Mouse (Mus musculus) mouse embryonic stem cell (cell line): Measurements from ENCODE around the gene Kit.

Experiments used
- in situ Hi-C, 2 experiments: fragments of 300-500 bp; cut with MboI; formaldehyde crosslinking; loops; 1 replicate in 1 of 2; 3 replicates in 1 of 2; pipeline ENCODE4 v1.14.3; 2019 to 2020; ENCODE audit warnings: low sequenced_read_pairs in 2 of 2, low pct_unique_long_range_greater_than_20kb in 1 of 2, mixed read lengths in 1 of 2; ENCODE audit not compliant: unreplicated experiment in 1 of 2

The Kit gene

GRCm38 (mm10) chr5:75695162-75695809, 120.6 kb downstream of the Kit start:
- in situ Hi-C loops: no loop called here

- in situ Hi-C loops: no loop called here
Observed at GRCm38 (mm10) chr5:75696960-75697359, 122.2 kb downstream of the Kit start.

GRCm38 (mm10) chr5:75698556-75698955, 123.8 kb downstream of the Kit start:
- in situ Hi-C loops: no loop called here

GRCm38 (mm10) chr5:75699081-75699480, 124.4 kb downstream of the Kit start:
- in situ Hi-C loops: no loop called here

GRCm38 (mm10) chr5:75699516-75699915, 124.8 kb downstream of the Kit start:
- in situ Hi-C loops: no loop called here

- in situ Hi-C loops: no loop called here
Observed at GRCm38 (mm10) chr5:75701662-75702061, 126.9 kb downstream of the Kit start.

GRCm38 (mm10) chr5:75702080-75702479, 127.4 kb downstream of the Kit start:
- in situ Hi-C loops: no loop called here

- in situ Hi-C loops: no loop called here
Observed at GRCm38 (mm10) chr5:75704584-75705175, 130.0 kb downstream of the Kit start.

GRCm38 (mm10) chr5:75705421-75705820, 130.7 kb downstream of the Kit start:
- in situ Hi-C loops: no loop called here
